Mouse (Mus musculus) cerebellum, adult 2 months (tissue): ENCODE results near the gene Tssc4. TPM values are rescaled to one million over a fixed set of nuclear protein-coding genes. Genes with fewer than 3 reads are reported as not detected.

Experiments used
- DNase-seq, 2 experiments: peaks; one replicate each; pipeline ENCODE4 v3.0.0; 2021
- H3K27ac ChIP-seq: fragments of 200-500 bp; 2 replicates; pipeline ENCODE4 v1.5.1; 2012; ENCODE audit warnings: low read length, control low read depth, inconsistent platforms; ENCODE audit not compliant: insufficient read depth
- H3K27me3 ChIP-seq: fragments of 200-500 bp; 2 replicates; pipeline ENCODE4 v1.6.1; 2012; ENCODE audit warnings: inconsistent platforms, mild to moderate bottlenecking, low read length, moderate library complexity; ENCODE audit not compliant: control insufficient read depth, insufficient read depth
- H3K4me1 ChIP-seq: fragments of 200-500 bp; 2 replicates; pipeline ENCODE4 v1.6.1; 2011; ENCODE audit warnings: low read length; ENCODE audit not compliant: control insufficient read depth, insufficient read depth
- H3K4me3 ChIP-seq: fragments of 200-500 bp; replicated peaks from 2 replicates; pipeline ENCODE3; 2011; ENCODE audit warnings: mild to moderate bottlenecking, low read depth, low read length, control low read depth; ENCODE audit not compliant: insufficient read depth
- CTCF ChIP-seq: fragments of 200-500 bp; IDR thresholded peaks from 2 replicates; pipeline ENCODE4 v1.5.1; 2011; ENCODE audit warnings: low read depth, mild to moderate bottlenecking, control low read depth, low read length, moderate library complexity, borderline replicate concordance; ENCODE audit not compliant: insufficient read depth
- POLR2A ChIP-seq: fragments of 200-500 bp; IDR thresholded peaks from 2 replicates; pipeline ENCODE4 v1.6.1; 2011; ENCODE audit warnings: low read length, control low read depth, borderline replicate concordance; ENCODE audit not compliant: insufficient read depth
- WGBS: fragments of 180-500 bp; shearing (Covaris S2); methylation state at CpG from one replicate; pipeline ENCODE4 v1.1.7; 2018; 5-methylcytosine and 5-hydroxymethylcytosine counted together
- polyA plus RNA-seq: library from polyadenylated mRNA; depleted of rRNA; stranded (reverse); fragments of >200 nt; gene quantifications from 2 replicates; pipeline ENCODE4 v1.2.3, GENCODE M21; 2012

Gene Tssc4
- polyA plus RNA-seq, 1 experiment = 101 TPM

DNA sequence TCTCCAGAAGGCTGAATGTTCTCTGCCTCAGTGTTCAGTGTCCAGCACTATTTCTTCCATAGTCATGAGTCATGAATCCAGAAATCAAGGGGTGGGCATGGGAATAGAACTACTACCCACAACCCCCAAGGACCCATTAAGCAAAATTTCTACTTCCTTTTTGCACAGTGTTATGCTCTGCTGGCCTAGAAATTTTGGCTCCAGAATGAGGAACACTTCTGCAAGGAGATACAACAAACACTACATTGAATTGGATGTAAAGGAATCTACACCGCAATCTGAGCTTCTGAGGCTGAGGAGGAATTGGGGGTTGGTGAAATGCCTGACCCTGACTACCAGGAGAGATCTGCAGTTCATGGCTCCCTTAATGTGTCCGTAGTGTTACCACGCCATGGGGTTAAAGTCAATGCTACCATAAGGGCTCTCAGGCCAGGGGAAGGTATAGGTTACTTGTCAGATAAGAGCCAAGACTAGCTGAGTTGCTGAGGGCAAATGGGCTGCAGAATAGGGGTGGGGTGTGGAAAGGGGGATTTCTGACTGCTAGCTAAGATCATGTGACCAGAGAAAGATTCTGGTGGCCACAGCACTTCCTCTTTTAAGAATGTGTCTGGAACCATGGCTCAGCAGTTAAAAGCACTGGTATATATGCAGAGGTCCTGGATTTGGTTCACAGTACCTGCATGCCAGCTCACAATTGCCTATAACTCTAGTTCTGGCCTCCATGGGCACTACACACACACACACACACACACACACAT is 30.7 kb upstream of the Tssc4 start:
- DNase-seq = no peak
- Histone ChIP-seq H3K27me3 (no peaks in the 10 kb centered on the region), H3K4me3 (no peak overlapping the region), H3K4me1 (peaks cover 4% of the 10 kb centered on the region; the same call in 1 of the 2 replicates), H3K27ac (no peak overlapping the region)
- WGBS = 95% methylated on average over 3 of the region's 3 CpGs
- TF ChIP-seq CTCF (no peak), POLR2A (no peak)

DNA sequence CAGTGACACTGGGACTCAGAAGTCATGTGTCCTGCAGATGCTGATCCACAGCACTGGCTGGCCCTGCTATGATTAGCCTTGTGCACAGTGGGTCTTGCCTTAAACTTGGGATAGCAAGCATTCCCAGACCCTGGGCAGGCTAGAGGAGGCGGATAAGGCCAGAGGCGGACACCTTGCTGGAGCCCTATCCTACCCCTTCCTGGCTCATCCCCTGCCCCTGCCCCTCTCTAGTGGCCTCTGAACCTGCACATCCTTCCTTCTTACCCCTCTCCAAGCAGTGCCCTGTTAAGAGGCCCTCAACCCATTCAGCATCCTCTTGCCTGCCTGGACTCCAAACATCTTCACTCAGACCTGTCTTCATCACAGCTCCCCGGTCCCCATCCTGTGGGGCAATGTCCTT is 28.5 kb upstream of the Tssc4 start:
- Histone ChIP-seq H3K27me3 (no peaks in the 10 kb centered on the region), H3K4me3 (no peak overlapping the region), H3K27ac (no peak overlapping the region), H3K4me1 (peaks cover 4% of the 10 kb centered on the region; the same call in 1 of the 2 replicates)
- no peak for DNase-seq
- TF ChIP-seq CTCF (no peak), POLR2A (no peak)
- 95% methylated on average over 3 of the region's 3 CpGs for WGBS

DNA sequence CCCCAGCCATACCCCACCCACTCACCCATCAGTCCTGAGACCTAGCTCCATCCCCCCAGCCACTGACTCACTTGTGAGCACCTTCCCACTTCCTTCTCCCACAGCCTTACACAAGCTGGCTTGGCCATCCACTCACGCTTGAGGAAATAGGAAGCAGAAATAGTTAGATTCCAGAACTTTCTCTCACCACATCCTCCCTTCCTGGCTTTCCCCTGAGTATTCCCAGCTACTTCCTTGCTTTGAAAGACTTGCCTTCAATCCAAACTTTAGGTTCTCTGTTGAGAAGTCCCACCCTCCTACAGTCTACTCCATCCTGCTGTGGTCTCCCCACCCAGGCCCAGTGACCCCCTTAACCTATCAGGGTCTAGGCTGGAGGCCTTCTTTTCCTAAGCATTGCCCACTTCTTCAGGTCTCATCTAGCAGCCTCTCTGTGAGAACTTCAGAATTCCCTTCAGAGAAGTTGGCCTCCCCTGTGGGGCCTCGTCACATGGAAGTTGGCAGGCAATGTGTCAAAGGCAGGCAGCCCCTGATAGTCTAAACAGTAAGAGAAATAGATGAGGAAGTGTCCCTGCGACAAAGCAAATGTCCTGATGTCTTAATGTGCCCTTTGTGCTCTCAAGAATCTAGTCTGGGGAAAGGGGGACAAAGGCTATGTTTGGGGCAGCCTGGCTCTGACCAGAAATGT is 27.8 kb upstream of the Tssc4 start:
- Histone ChIP-seq H3K4me1 (peaks cover 4% of the 10 kb centered on the region; the same call in 1 of the 2 replicates), H3K27me3 (no peaks in the 10 kb centered on the region), H3K4me3 (no peak overlapping the region), H3K27ac (no peak overlapping the region)
- WGBS = 87% methylated on average over 3 of the region's 3 CpGs
- no peak for DNase-seq
- TF ChIP-seq POLR2A (no peak), CTCF (no peak)

DNA sequence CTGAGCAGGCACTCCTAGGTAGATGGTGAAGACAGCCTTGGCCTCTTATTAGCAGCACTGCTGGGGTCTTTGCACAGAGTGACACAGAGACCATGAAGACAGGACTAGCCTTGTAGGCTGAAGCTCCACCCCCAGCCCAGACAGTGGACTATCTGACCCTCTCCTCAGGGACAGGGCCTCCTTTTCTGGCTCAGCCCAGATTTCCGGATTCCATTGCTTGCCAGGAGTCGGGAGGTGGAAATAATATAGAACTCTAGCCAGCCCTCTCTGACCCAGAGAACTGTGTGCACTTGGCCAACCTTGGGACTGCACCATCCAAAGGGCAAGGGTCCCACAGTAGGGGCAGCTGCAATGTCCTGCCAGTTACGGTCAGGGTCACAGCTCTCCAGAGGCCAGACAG is 27.0 kb upstream of the Tssc4 start:
- peaks cover 4% of the 10 kb centered on the region; the same call in 1 of the 2 replicates for H3K4me1 ChIP-seq
- no peak overlapping the region for H3K4me3 ChIP-seq
- 49% methylated on average over 3 of the region's 3 CpGs for WGBS
- peak in 1 of 2 experiments; percentile 12 for DNase-seq
- TF ChIP-seq POLR2A (no peak), CTCF (no peak)
- H3K27ac ChIP-seq = no peak overlapping the region
- H3K27me3 ChIP-seq = no peaks in the 10 kb centered on the region

DNA sequence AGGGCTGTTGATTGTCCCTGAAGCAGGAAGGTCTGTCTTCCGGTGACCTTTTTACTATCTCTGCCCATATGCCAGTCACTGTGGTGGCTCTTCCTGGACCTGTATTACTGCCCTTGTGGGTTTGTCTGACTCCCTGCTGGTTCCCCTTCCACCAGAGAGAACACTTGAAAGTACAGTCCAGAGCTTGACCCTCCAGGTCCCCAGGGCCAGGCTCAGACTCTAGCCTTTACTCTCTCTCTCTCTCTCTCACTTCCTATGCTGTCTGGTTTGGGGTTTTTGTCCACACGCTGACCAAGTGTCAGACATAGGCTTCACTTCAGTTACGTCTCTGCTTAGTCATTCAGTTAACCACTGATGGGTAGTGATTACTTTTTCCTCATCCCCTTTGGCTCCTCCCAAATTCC is 26.1 kb upstream of the Tssc4 start:
- WGBS = 96% methylated on average over 3 of the region's 3 CpGs
- H3K4me1 ChIP-seq = peaks cover 4% of the 10 kb centered on the region; the same call in 1 of the 2 replicates
- no peak for DNase-seq
- no peak for TF ChIP-seq CTCF
- TF ChIP-seq POLR2A = no peak
- H3K4me3 ChIP-seq = no peak overlapping the region
- H3K27me3 ChIP-seq = no peaks in the 10 kb centered on the region
- no peak overlapping the region for H3K27ac ChIP-seq

DNA sequence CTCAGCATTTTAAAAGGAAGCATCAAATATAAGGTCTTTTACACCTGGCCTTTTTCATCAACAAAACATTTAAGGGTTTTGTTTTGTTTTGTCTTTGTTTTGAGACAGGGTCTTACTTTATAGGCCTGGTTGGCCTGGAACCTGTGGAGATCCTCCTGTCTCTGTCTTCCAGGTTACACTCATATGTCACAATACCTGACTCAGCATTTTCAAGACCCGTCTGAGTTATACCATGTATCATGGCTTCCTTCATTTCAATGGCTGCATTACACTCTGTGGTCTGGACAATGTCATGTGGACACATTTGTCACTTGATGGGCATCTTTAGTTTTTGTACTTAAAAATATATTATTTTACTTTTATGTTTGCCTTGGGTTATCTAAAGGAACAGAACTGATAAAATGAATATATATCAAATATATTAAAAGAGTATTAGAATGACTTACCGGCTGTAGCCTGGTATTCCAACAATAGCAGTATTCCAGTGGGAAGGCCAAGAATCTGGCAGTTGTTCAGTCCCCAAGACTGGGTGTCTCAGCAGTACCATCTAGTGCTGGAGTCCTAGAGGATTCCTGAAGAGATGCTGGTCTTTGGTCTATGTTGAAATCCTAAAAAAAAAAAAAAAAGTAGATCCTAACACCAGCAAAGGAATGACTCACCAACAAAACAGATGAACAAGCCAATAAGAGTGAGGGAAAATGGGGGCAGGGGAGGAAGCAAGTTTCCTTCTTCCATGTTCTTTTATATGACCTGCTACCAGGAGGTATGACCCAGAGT is 24.8 kb upstream of the Tssc4 start:
- WGBS = 95% methylated on average over 2 of the region's 2 CpGs
- no peak for DNase-seq
- TF ChIP-seq POLR2A (no peak), CTCF (no peak)
- Histone ChIP-seq H3K4me1 (peaks cover 4% of the 10 kb centered on the region; the same call in 1 of the 2 replicates), H3K4me3 (no peak overlapping the region), H3K27ac (no peak overlapping the region), H3K27me3 (no peaks in the 10 kb centered on the region)

DNA sequence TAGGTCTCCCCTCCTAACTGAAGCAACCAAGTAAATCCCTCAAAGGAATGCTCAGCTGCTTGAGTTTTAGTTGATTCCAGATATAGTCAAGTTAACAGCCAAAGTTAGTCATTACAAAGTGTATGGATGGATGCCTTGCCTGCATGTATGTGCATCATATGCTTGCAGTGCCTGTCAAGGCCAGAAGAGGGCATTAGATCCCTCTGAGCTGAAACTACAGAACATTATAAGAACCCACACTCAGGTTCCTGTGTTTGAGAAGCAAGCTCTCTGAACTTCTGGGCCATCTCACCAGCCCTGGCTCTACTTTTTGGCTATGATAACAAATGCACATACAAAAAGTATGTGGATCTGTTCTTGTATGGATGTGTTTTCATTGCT is 24.2 kb upstream of the Tssc4 start:
- Histone ChIP-seq H3K4me1 (peaks cover 4% of the 10 kb centered on the region; the same call in 1 of the 2 replicates), H3K4me3 (no peak overlapping the region), H3K27ac (no peak overlapping the region), H3K27me3 (no peaks in the 10 kb centered on the region)
- TF ChIP-seq CTCF (no peak), POLR2A (no peak)
- DNase-seq = no peak
